In genomic region chr13:119755681-119756471, GRCm38 (mm10) we compare ENCODE assay signal across 8 mouse cellular contexts. TPM values are rescaled to one million over a fixed set of nuclear protein-coding genes. Genes with fewer than 3 reads are reported as not detected.
DNase-seq lines count a peak whose midpoint lies in the region; ATAC-seq and TF ChIP-seq lines count a peak whose summit lies in the region.

Gene Nim1k (minus strand): TSS chr13:119755882.

- no peaks in the 10 kb centered on the region for H3K27me3 ChIP-seq in ES-Bruce4 (ENCODE audit: control insufficient read depth, insufficient read depth, low read length, poor library complexity, severe bottlenecking)
- no peaks in the 10 kb centered on the region for H3K27me3 ChIP-seq in cerebellum, adult 2 months (ENCODE audit: control insufficient read depth, insufficient read depth, low read length)
- H3K27me3 ChIP-seq in lung, embryonic 14.5 days (ENCODE audit: insufficient read depth, low read length) = no peaks in the 10 kb centered on the region

- no peaks in the 10 kb centered on the region for H3K9me3 ChIP-seq in ES-Bruce4 (replicated peaks; ENCODE audit: control insufficient read depth, insufficient read depth, low read length, poor library complexity, severe bottlenecking)
- no peaks in the 10 kb centered on the region for H3K9me3 ChIP-seq in lung, embryonic 14.5 days (ENCODE audit: low read depth, low read length)

- H3K9ac ChIP-seq in ES-Bruce4 (ENCODE audit: low read depth, poor library complexity, severe bottlenecking) = peak within 1 kb of the TSS; percentile 47
- H3K9ac ChIP-seq in lung, embryonic 14.5 days = peak within 1 kb of the TSS; percentile 63

- peak; percentile 89 for DNase-seq in cerebellum, adult 2 months
- peak; percentile 83 for DNase-seq in forelimb bud, embryonic 11.5 days (ENCODE audit: low read depth, low spot score)
- peak; percentile 81 for DNase-seq in heart, postnatal 4 days
- DNase-seq in layer of hippocampus, adult 8-10 months (ENCODE audit: low spot score in 2 of 2) = peak; percentile 81 to 87
- DNase-seq in lung, embryonic 14.5 days = peak; percentile 89
- DNase-seq in thymus, adult 18-20 months = peak; percentile 64 to 77

- peak within 1 kb of the TSS; percentile 77 for H3K4me3 ChIP-seq in ES-Bruce4 (ENCODE audit: low read depth, low read length)
- peak within 1 kb of the TSS; percentile 77 for H3K4me3 ChIP-seq in cerebellum, adult 2 months (replicated peaks; ENCODE audit: insufficient read depth, low read depth, low read length)
- H3K4me3 ChIP-seq in lung, embryonic 14.5 days (ENCODE audit: low read depth, low read length) = peak within 1 kb of the TSS; percentile 49
- H3K4me3 ChIP-seq in olfactory bulb, adult 2 months (ENCODE audit: insufficient read depth, low read depth, low read length) = peak within 1 kb of the TSS; percentile 67

- no peaks in the 10 kb centered on the region for H3K4me1 ChIP-seq in ES-Bruce4 (ENCODE audit: control insufficient read depth, insufficient read depth, low read length)
- H3K4me1 ChIP-seq in cerebellum, adult 2 months (ENCODE audit: control insufficient read depth, insufficient read depth, low read length) = no peaks in the 10 kb centered on the region
- H3K4me1 ChIP-seq in lung, embryonic 14.5 days (ENCODE audit: insufficient read depth) = peaks cover 5% of the 10 kb centered on the region; the same call in 1 of the 2 replicates
- peaks cover 10% of the 10 kb centered on the region for H3K4me1 ChIP-seq in olfactory bulb, adult 2 months (ENCODE audit: control insufficient read depth, insufficient read depth, low read length)

- ATAC-seq in lung, embryonic 14.5 days (ENCODE audit: insufficient read depth) = peak; percentile 98

- no peak for TF ChIP-seq EP300 in ES-Bruce4 (IDR thresholded peaks at IDR 0.05; ENCODE audit: insufficient read depth, low read depth, low read length)

- H3K27ac ChIP-seq in ES-Bruce4 (ENCODE audit: insufficient read depth, low read length) = no peak within 1 kb of the TSS
- H3K27ac ChIP-seq in cerebellum, adult 2 months (ENCODE audit: insufficient read depth, low read length) = peak within 1 kb of the TSS; percentile 76
- no peak within 1 kb of the TSS; the same call in 1 of the 2 replicates for H3K27ac ChIP-seq in lung, embryonic 14.5 days (ENCODE audit: low read depth)
- H3K27ac ChIP-seq in olfactory bulb, adult 2 months (ENCODE audit: insufficient read depth, low read depth, low read length) = peak within 1 kb of the TSS; percentile 92

- H3K36me3 ChIP-seq in ES-Bruce4 (ENCODE audit: control insufficient read depth, insufficient read depth, low read length, poor library complexity, severe bottlenecking) = peaks cover under 1% of the 10 kb centered on the region; the same call in 1 of the 2 replicates
- H3K36me3 ChIP-seq in lung, embryonic 14.5 days (ENCODE audit: insufficient read depth) = peaks cover 8% of the 10 kb centered on the region; the same call in 1 of the 2 replicates

- no peak for TF ChIP-seq POLR2A in ES-Bruce4 (IDR thresholded peaks at IDR 0.05; ENCODE audit: insufficient read depth, low read length)
- peak; percentile 69 for TF ChIP-seq POLR2A in cerebellum, adult 2 months (IDR thresholded peaks at IDR 0.05; ENCODE audit: borderline replicate concordance, insufficient read depth, low read length)
- TF ChIP-seq POLR2A in olfactory bulb, adult 2 months (IDR thresholded peaks at IDR 0.05; ENCODE audit: insufficient read depth, low read depth, low read length) = peak; percentile 37; the same call in 1 of the 2 replicates

- no peak for TF ChIP-seq CTCF in ES-Bruce4 (IDR thresholded peaks at IDR 0.05; ENCODE audit: low read depth, low read length)
- no peak for TF ChIP-seq CTCF in cerebellum, adult 2 months (IDR thresholded peaks at IDR 0.05; ENCODE audit: borderline replicate concordance, insufficient read depth, low read depth, low read length)
- TF ChIP-seq CTCF in lung, embryonic 14.5 days (IDR thresholded peaks at IDR 0.05; ENCODE audit: low read depth) = no peak
- 0 out of 2 replicates have a peak, but pooled peaks have one; percentile 22 for TF ChIP-seq CTCF in olfactory bulb, adult 2 months (IDR thresholded peaks at IDR 0.05; ENCODE audit: insufficient read depth, low read depth, low read length)

- WGBS in cerebellum, adult 2 months = under 1% methylated on average over 43 of the region's 43 CpGs
- 2% methylated on average over 43 of the region's 43 CpGs for WGBS in lung, embryonic 14.5 days
- WGBS in olfactory bulb, adult 2 months = under 1% methylated on average over 43 of the region's 43 CpGs

- H3K4me2 ChIP-seq in lung, embryonic 14.5 days = peak within 1 kb of the TSS; percentile 89

RNA-seq across cellular contexts. Expression of gene Nim1k, which starts in this region (rescaled TPM):
- 0.19 and 0.23 TPM in 2 replicates for polyA plus RNA-seq in ES-Bruce4 (2011; ENCODE audit: insufficient read depth, insufficient read length, low read depth, missing spikeins)
- 4.3 and 4.7 TPM in 2 replicates for polyA plus RNA-seq in cerebellum, adult 2 months (2012; rRNA removed)
- total RNA-seq in heart, postnatal 4 days (2021) = under 1 TPM; 0.68 to 0.69 TPM
- total RNA-seq in layer of hippocampus, adult 8-10 months (2022) = 10 to 100 TPM; 14.4 to 15.1 (median 14.7) TPM
- 0.91 and 0.93 TPM in 2 replicates for polyA plus RNA-seq in lung, embryonic 14.5 days (2014; fragmentation: Nextera tagmentation; extraction: Ambion mirVana)
- polyA plus RNA-seq in olfactory bulb, adult 2 months (2012; ENCODE audit: insufficient read depth, insufficient read length, low replicate concordance, missing spikeins) = not detected in 2 replicates

Comparison
In these comparisons a context has a peak if more than half of its experiments do, and no peak if none do; other contexts are left out.
1. RNA of gene Nim1k (total RNA-seq): 14.4 to 15.1 TPM in layer of hippocampus, adult 8-10 months; 0.68 to 0.69 TPM in heart, postnatal 4 days; every median in the first group is over 4 times any median in the second.
2. Peak in DNase-seq in heart, postnatal 4 days; RNA of the gene not detected or under 1 TPM.
3. Peak in DNase-seq, ATAC-seq, H3K4me3 ChIP-seq, H3K9ac ChIP-seq and H3K4me2 ChIP-seq in lung, embryonic 14.5 days; RNA of the gene not detected or under 1 TPM.
4. H3K27ac ChIP-seq: peak in cerebellum, adult 2 months (single experiment) and olfactory bulb, adult 2 months (single experiment); none in ES-Bruce4 (single experiment) and lung, embryonic 14.5 days (single experiment).
5. Peak in every context shown above with its lines, with median percentiles within 50 percentile points of each other: H3K4me3 ChIP-seq and DNase-seq.